Mouse (Mus musculus) forebrain, postnatal 0 days (tissue): ENCODE results near the gene Poglut1. TPM values are rescaled to one million over a fixed set of nuclear protein-coding genes. Genes with fewer than 3 reads are reported as not detected.

Experiments used
- ATAC-seq: fragments of 200-750 bp; cut with Nextera tagmentation; 2 replicates; pipeline ENCODE4 v1.8.0; 2017; ENCODE audit warnings: mild to moderate bottlenecking, moderate library complexity
- DNase-seq: peaks from one replicate; pipeline ENCODE4 v3.0.0-alpha.2; 2015
- H3K27ac ChIP-seq: fragments of 300-500 bp; sonication (generic); 2 replicates; pipeline ENCODE4 v1.5.1; 2014; ENCODE audit warnings: low read depth, mild to moderate bottlenecking, antibody characterized with exemption, low read length, moderate library complexity, mixed read lengths
- H3K27me3 ChIP-seq: fragments of 300-500 bp; sonication (generic); 2 replicates; pipeline ENCODE4 v1.6.1; 2014; ENCODE audit warnings: mild to moderate bottlenecking, low read length, mixed read lengths; ENCODE audit not compliant: insufficient read depth
- H3K36me3 ChIP-seq: fragments of 300-500 bp; sonication (generic); 2 replicates; pipeline ENCODE4 v1.6.1; 2014; ENCODE audit warnings: mild to moderate bottlenecking, moderate library complexity; ENCODE audit not compliant: insufficient read depth
- H3K4me1 ChIP-seq: fragments of 300-500 bp; sonication (generic); 2 replicates; pipeline ENCODE4 v1.6.1; 2014; ENCODE audit warnings: antibody characterized with exemption; ENCODE audit not compliant: insufficient read depth
- H3K4me2 ChIP-seq: fragments of 300-500 bp; sonication (generic); 2 replicates; pipeline ENCODE4 v1.6.1; 2014; ENCODE audit warnings: low read depth, mild to moderate bottlenecking, moderate library complexity
- H3K4me3 ChIP-seq: fragments of 300-500 bp; sonication (generic); 2 replicates; pipeline ENCODE4 v1.5.1; 2014; ENCODE audit warnings: low read depth, low read length, mixed read lengths
- H3K9ac ChIP-seq: fragments of 300-500 bp; sonication (generic); 2 replicates; pipeline ENCODE4 v1.6.1; 2014; ENCODE audit warnings: mild to moderate bottlenecking
- H3K9me3 ChIP-seq: fragments of 300-500 bp; sonication (generic); 2 replicates; pipeline ENCODE4 v1.6.1; 2016; ENCODE audit warnings: low read length
- CTCF ChIP-seq: sonication (generic); IDR thresholded peaks from 2 replicates; pipeline ENCODE4 v1.5.1; 2016; ENCODE audit warnings: antibody characterized with exemption, control low read depth, low read depth
- WGBS: fragments of 180-500 bp; shearing (Covaris S2); extraction: QIAGEN DNeasy Blood & Tissue Kit; methylation state at CpG from one replicate; pipeline ENCODE4 v1.1.7; 2014; 5-methylcytosine and 5-hydroxymethylcytosine counted together
- polyA plus RNA-seq: library from polyadenylated mRNA; unstranded; fragments of >200 nt; fragmentation: Nextera tagmentation; extraction: Ambion mirVana; gene quantifications from 2 replicates; pipeline ENCODE4 v1.2.1, GENCODE M21; 2015
- total RNA-seq: library from RNA; depleted of rRNA; stranded (reverse); fragments of >200 nt; gene quantifications from 2 replicates; pipeline ENCODE4 v1.2.3, GENCODE M21; 2014; rRNA removed

Poglut1 gene
- total and polyA plus RNA-seq, 2 experiments from 2014 or later = 36.5 to 47.5 TPM

DNA sequence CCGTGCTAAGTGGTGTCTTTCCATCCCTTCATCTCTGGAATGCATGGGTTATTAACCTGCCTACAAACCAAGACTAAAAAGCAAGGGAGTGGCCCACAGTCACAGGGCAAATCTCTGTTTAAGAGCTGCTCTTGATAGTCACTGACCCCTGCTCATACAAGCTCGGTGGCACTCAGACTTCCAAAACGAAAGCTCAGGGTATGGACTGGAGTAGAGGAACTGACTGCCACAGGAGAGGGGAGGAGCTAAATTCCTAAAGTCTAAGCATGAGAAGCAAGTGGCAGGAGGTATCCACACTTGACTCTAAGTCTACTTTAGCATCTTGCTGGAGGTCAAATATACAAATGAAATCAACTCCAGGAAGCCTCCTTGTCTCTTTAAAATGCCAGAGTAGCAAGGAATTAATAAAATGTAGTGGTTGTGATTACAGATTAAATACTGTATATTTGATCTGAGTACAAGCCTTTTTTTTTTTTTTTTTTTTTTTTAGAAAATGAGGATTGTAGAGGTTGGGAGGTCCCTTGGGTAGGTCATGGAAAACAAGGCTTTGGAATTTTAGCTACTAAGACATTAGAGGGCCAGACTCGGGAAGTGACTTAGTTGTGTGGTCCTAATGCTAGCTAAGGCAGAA, 74.3 kb downstream of the Poglut1 start:
- no peak overlapping the region for H3K4me3 ChIP-seq
- H3K27me3 ChIP-seq = no peaks in the 10 kb centered on the region
- no peak for TF ChIP-seq CTCF
- peak overlapping the region; percentile 61 for H3K4me2 ChIP-seq
- H3K4me1 ChIP-seq = no peaks in the 10 kb centered on the region
- no peak overlapping the region for H3K9ac ChIP-seq
- no peaks in the 10 kb centered on the region for H3K9me3 ChIP-seq
- no peak overlapping the region for H3K27ac ChIP-seq
- WGBS = 58% methylated on average over 4 of the region's 4 CpGs
- ATAC-seq (no peak), DNase-seq (no peak)
- no peaks in the 10 kb centered on the region for H3K36me3 ChIP-seq

Other genes with a start within 250 kb of the Poglut1 start
- gene Maats1, start 208.1 kb downstream of the Poglut1 start, total RNA-seq = 1.2 and 2.6 TPM in 2 replicates
- 0.91 and 1.5 TPM in 2 replicates for gene Maats1, start 208.1 kb downstream of the Poglut1 start, polyA plus RNA-seq
- gene Cox17, start 203.3 kb downstream of the Poglut1 start, total RNA-seq = 12.9 and 51.7 TPM in 2 replicates
- gene Cox17, start 203.3 kb downstream of the Poglut1 start, polyA plus RNA-seq = 80.3 and 102 TPM in 2 replicates
- not detected in 2 replicates for gene Gm21987, start 203.2 kb downstream of the Poglut1 start, total RNA-seq
- gene Gm21987, start 203.2 kb downstream of the Poglut1 start, polyA plus RNA-seq = not detected in 2 replicates
- 0.14 and 0.38 TPM in 2 replicates for gene Popdc2, start 188.0 kb downstream of the Poglut1 start, total RNA-seq
- gene Popdc2, start 188.0 kb downstream of the Poglut1 start, polyA plus RNA-seq = 0.39 TPM in 2 replicates
- gene Pla1a, start 117.1 kb downstream of the Poglut1 start, total RNA-seq = 1.2 and 2.5 TPM in 2 replicates
- 0.74 and 1.0 TPM in 2 replicates for gene Pla1a, start 117.1 kb downstream of the Poglut1 start, polyA plus RNA-seq
- gene Adprh, start 97.6 kb downstream of the Poglut1 start, total RNA-seq = 40.8 and 42.9 TPM in 2 replicates
- 130 and 134 TPM in 2 replicates for gene Adprh, start 97.6 kb downstream of the Poglut1 start, polyA plus RNA-seq
- gene Cd80, start 94.7 kb downstream of the Poglut1 start, total RNA-seq = 0.31 and 0.86 TPM in 2 replicates
- 0.25 and 0.30 TPM in 2 replicates for gene Cd80, start 94.7 kb downstream of the Poglut1 start, polyA plus RNA-seq
- 30.3 and 34.3 TPM in 2 replicates for gene Timmdc1, start 27.6 kb downstream of the Poglut1 start, total RNA-seq
- gene Timmdc1, start 27.6 kb downstream of the Poglut1 start, polyA plus RNA-seq = 22.2 and 27.2 TPM in 2 replicates
- 12.1 and 16.2 TPM in 2 replicates for gene Tmem39a, start 8.4 kb upstream of the Poglut1 start, total RNA-seq
- gene Tmem39a, start 8.4 kb upstream of the Poglut1 start, polyA plus RNA-seq = 14.4 and 16.2 TPM in 2 replicates
- gene Arhgap31, start 163.0 kb upstream of the Poglut1 start, total RNA-seq = 7.7 and 9.6 TPM in 2 replicates
- gene Arhgap31, start 163.0 kb upstream of the Poglut1 start, polyA plus RNA-seq = 1.8 and 2.4 TPM in 2 replicates
- gene B4galt4, start 192.0 kb upstream of the Poglut1 start, total RNA-seq = 25.0 and 32.9 TPM in 2 replicates
- gene B4galt4, start 192.0 kb upstream of the Poglut1 start, polyA plus RNA-seq = 26.6 and 27.3 TPM in 2 replicates